Mouse (Mus musculus) G1E (cell line): Measurements from ENCODE around the gene Tbx3.

Source experiments
- CTCF ChIP-seq: IDR thresholded peaks from 2 replicates; pipeline ENCODE4 v1.5.1; 2012; ENCODE audit warnings: low read depth, low read length, inconsistent platforms, mixed read lengths
- GATA2 ChIP-seq: IDR thresholded peaks from 2 replicates; pipeline ENCODE4 v1.6.1; 2012; ENCODE audit warnings: low read depth, low read length, inconsistent platforms, borderline replicate concordance
- POLR2AphosphoS5 ChIP-seq: IDR thresholded peaks from 2 replicates; pipeline ENCODE4 v1.6.1; 2012; ENCODE audit warnings: low read depth, low read length, inconsistent platforms; ENCODE audit not compliant: insufficient replicate concordance
- TAL1 ChIP-seq: conservative IDR thresholded peaks from 2 replicates; pipeline ENCODE4 v1.6.1; 2012; ENCODE audit warnings: low read depth, low read length, inconsistent platforms, mixed read lengths

DNA sequence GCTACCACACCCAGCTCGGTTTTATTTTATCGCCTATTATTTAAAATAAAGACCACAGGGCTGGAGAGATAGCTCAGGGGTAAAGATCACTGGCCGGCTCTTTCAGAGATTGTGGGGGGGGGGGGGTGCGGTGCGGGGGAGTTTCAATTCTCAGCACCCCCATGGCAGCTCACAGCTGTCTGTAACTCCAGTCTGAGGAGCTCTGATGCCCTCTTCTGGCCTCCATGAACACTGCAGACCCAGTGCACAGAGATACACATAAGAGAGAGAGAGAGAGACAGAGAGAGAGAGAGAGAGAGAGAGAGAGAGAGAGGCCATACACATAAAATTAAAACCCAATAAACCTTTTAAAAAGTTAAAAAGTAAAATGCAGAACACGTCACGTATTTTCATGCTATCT is 34.4 kb downstream of the Tbx3 start:
- TF ChIP-seq CTCF (no peak), POLR2AphosphoS5 (no peak), GATA2 (no peak), TAL1 (no peak)
